Mouse (Mus musculus): ENCODE data around the gene AI481877. TPM values are rescaled to one million over a fixed set of nuclear protein-coding genes. Genes with fewer than 3 reads are reported as not detected.
"Not testable (repeated sequence)": the region's sequence is repeated elsewhere in the genome, so short reads cannot be mapped to it uniquely, and the experiment has no call there.

AI481877 gene
- polyA plus RNA-seq (2012; rRNA removed), result not detected in 2 replicates
- polyA plus RNA-seq (2014; fragmentation: Nextera tagmentation; extraction: Ambion mirVana), result not detected in 2 replicates

- not testable (repeated sequence) for H3K4me3 ChIP-seq (ENCODE audit: insufficient read depth in 1 of 2, low read depth in 2 of 2, low read length in 2 of 2); ATAC-seq (ENCODE audit: insufficient read depth); H3K9ac ChIP-seq (replicated peaks); H3K4me1 ChIP-seq (replicated peaks; ENCODE audit: control insufficient read depth in 2 of 2, insufficient read depth in 2 of 2, low read length in 1 of 2); H3K27ac ChIP-seq; H3K36me3 ChIP-seq (replicated peaks; ENCODE audit: control insufficient read depth, insufficient read depth, low read depth); H3K9me3 ChIP-seq (ENCODE audit: control insufficient read depth, low read length); H3K4me2 ChIP-seq (ENCODE audit: low read depth); H3K27me3 ChIP-seq (ENCODE audit: control insufficient read depth, insufficient read depth, low read length)
- peak in 1 of 3 experiments; percentile 41 for DNase-seq (ENCODE audit: low read depth in 3 of 3, low spot score in 3 of 3)
- 42% methylated on average over 2 of the region's 6 CpGs for WGBS (ENCODE audit: insufficient replicate concordance)
Measured at GRCm38 (mm10) chr4:59138507-59139033, at the start of gene AI481877. Gene AI481877 (minus strand): TSS chr4:59138983.

DNA sequence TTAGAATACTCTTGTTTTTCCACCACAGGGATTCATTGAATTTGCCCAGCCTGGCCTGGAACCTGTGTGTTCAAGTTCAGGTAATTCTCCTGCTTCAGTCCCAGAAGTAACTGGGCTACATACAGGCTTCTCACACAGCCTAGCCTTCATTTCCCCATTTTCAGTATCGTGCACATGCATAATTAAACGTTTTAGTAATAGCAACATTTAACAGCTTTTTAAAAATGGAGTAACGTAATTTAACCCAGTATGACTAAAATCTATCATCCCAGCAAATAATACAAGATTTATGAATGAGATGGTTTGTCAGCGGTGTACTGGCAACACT is 49.7 kb upstream of the AI481877 start:
- Histone ChIP-seq H3K27me3 (ENCODE audit: control insufficient read depth, insufficient read depth, low read length) (no peaks in the 10 kb centered on the region), H3K4me2 (ENCODE audit: low read depth) (peak overlapping the region; percentile 73), H3K36me3 (replicated peaks; ENCODE audit: control insufficient read depth, insufficient read depth, low read depth) (no peaks in the 10 kb centered on the region), H3K4me3 (ENCODE audit: insufficient read depth in 1 of 2, low read depth in 2 of 2, low read length in 2 of 2) (peak overlapping the region; percentile 89 to 96), H3K9me3 (ENCODE audit: control insufficient read depth, low read length) (no peaks in the 10 kb centered on the region), H3K9ac (replicated peaks) (peak overlapping the region; percentile 88), H3K27ac (peak overlapping the region; percentile 80), H3K4me1 (replicated peaks; ENCODE audit: control insufficient read depth in 2 of 2, insufficient read depth in 2 of 2, low read length in 1 of 2) (peaks cover 9 to 21% of the 10 kb centered on the region in 2 experiments)
- no peak for TF ChIP-seq EP300 (IDR thresholded peaks at IDR 0.05; ENCODE audit: low read depth)
- TF ChIP-seq CTCF (IDR thresholded peaks at IDR 0.05; ENCODE audit: low read depth), result no peak
- no peak for ATAC-seq (ENCODE audit: insufficient read depth)
- no peak for DNase-seq (ENCODE audit: low read depth in 3 of 3, low spot score in 3 of 3)
- WGBS (ENCODE audit: insufficient replicate concordance), result 16% methylated on average over 4 of the region's 4 CpGs

DNA sequence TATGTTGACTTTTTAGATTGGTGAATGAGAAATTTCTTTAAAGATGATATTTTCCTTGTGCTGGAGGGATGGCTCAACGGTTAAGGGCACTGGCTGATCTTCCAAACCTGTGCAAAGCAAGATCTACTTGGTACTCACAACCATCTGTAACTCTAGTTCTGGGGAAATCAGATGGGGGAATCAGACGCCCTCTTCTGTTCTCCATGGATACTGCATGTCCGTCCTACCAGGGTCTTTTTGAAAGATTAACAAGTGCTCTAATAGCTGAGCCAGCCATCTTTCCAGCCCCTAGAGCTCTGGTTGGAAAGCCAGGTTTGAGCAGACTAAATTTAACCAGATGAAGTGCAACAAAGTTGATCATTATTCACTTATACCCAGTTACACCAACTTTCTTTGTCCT is 48.5 kb upstream of the AI481877 start:
- WGBS (ENCODE audit: insufficient replicate concordance), result 10% methylated on average over 3 of the region's 3 CpGs
- Histone ChIP-seq H3K27me3 (ENCODE audit: control insufficient read depth, insufficient read depth, low read length) (no peaks in the 10 kb centered on the region), H3K9me3 (ENCODE audit: control insufficient read depth, low read length) (no peaks in the 10 kb centered on the region), H3K4me2 (ENCODE audit: low read depth) (no peak overlapping the region), H3K4me1 (replicated peaks; ENCODE audit: control insufficient read depth in 2 of 2, insufficient read depth in 2 of 2, low read length in 1 of 2) (peaks cover 3 to 17% of the 10 kb centered on the region in 2 experiments), H3K27ac (no peak overlapping the region), H3K9ac (replicated peaks) (no peak overlapping the region), H3K36me3 (replicated peaks; ENCODE audit: control insufficient read depth, insufficient read depth, low read depth) (no peaks in the 10 kb centered on the region), H3K4me3 (ENCODE audit: insufficient read depth in 1 of 2, low read depth in 2 of 2, low read length in 2 of 2) (no peak overlapping the region)
- DNase-seq (ENCODE audit: low read depth in 3 of 3, low spot score in 3 of 3) (no peak), ATAC-seq (ENCODE audit: insufficient read depth) (no peak)
- TF ChIP-seq CTCF (IDR thresholded peaks at IDR 0.05; ENCODE audit: low read depth), result peak; percentile 66
- TF ChIP-seq EP300 (IDR thresholded peaks at IDR 0.05; ENCODE audit: low read depth), result no peak

DNA sequence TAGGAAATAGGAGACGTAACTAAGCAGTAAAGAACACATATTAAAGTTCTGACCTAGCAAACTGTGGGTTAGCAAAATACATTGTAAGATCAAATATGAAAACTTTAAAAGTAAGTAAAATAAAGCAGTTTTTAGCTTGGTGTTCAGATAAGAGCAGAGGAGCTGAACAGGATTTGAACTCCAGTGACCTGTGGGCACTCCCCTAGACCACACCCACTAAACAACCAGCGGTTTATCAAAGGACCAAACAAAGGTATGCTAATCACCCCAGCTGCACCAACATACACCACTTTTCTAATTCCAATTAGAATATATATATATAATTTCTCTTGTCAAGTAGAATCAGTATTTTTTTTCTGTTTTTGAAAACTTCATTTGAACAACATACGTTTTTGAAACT is 46.9 kb upstream of the AI481877 start:
- H3K9ac ChIP-seq (replicated peaks), result no peak overlapping the region
- no peaks in the 10 kb centered on the region for H3K9me3 ChIP-seq (ENCODE audit: control insufficient read depth, low read length)
- ATAC-seq (ENCODE audit: insufficient read depth), result no peak
- H3K4me1 ChIP-seq (replicated peaks; ENCODE audit: control insufficient read depth in 2 of 2, insufficient read depth in 2 of 2, low read length in 1 of 2), result peaks cover 3 to 20% of the 10 kb centered on the region in 2 experiments
- TF ChIP-seq CTCF (IDR thresholded peaks at IDR 0.05; ENCODE audit: low read depth), result no peak
- TF ChIP-seq EP300 (IDR thresholded peaks at IDR 0.05; ENCODE audit: low read depth), result 0 out of 2 replicates have a peak, but pooled peaks have one; percentile 36
- H3K27me3 ChIP-seq (ENCODE audit: control insufficient read depth, insufficient read depth, low read length), result no peaks in the 10 kb centered on the region
- no peak for DNase-seq (ENCODE audit: low read depth in 3 of 3, low spot score in 3 of 3)
- H3K36me3 ChIP-seq (replicated peaks; ENCODE audit: control insufficient read depth, insufficient read depth, low read depth), result no peaks in the 10 kb centered on the region
- no peak overlapping the region for H3K4me2 ChIP-seq (ENCODE audit: low read depth)
- no peak overlapping the region for H3K27ac ChIP-seq
- H3K4me3 ChIP-seq (ENCODE audit: insufficient read depth in 1 of 2, low read depth in 2 of 2, low read length in 2 of 2), result no peak overlapping the region
- WGBS (ENCODE audit: insufficient replicate concordance), result 53% methylated on average over 3 of the region's 3 CpGs

DNA sequence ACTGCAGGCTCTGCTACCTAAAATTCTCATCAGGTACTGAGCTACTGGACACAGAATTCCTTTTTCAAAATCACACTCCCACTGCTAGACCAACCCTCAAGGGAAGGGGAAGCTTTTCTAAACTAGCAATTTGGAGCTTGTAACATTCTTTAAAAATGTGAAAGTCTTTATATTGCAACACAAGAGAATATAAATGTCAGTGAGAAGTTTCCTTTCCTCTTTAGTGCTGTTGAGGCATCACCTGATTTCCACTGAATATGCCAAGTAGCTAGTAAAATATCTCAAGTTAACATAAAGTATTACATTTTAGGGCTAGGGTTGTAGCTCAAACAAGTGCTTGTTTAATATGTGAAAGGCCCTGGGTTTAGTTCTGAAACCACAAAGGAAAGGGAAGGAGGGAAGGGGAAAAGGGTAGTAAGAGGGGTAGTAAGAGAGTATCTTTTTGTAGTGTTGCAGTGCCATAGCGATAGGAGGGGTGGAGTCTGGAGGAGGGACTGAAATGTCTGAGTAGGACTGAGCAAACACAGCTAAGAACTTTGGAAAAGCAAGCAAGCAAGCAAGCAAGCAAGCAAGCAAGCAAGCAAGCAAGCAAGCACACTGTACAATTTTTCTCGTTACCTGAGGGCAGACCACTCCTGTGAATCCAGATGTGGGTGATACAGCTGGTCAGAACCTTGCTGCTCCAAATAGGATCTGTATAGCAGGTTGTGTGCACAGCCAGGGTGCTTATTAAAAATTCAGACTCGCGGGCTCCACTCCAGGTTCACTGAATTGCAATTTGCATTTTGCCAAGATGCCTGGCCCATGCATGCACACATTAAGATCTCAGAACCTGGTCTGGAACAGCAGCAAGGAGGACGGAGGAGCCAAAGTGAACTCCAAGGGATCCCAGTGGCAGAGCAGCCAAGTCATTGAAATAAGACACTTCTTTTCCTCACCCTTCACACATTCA is 42.8 kb upstream of the AI481877 start:
- WGBS (ENCODE audit: insufficient replicate concordance), result 43% methylated on average over 5 of the region's 5 CpGs
- no peak overlapping the region for H3K4me2 ChIP-seq (ENCODE audit: low read depth)
- no peak overlapping the region for H3K27ac ChIP-seq
- no peak overlapping the region for H3K9ac ChIP-seq (replicated peaks)
- DNase-seq (ENCODE audit: low read depth in 3 of 3, low spot score in 3 of 3) (no peak), ATAC-seq (ENCODE audit: insufficient read depth) (0 out of 2 replicates have a peak, but pooled peaks have one; percentile 43)
- no peaks in the 10 kb centered on the region for H3K27me3 ChIP-seq (ENCODE audit: control insufficient read depth, insufficient read depth, low read length)
- H3K9me3 ChIP-seq (ENCODE audit: control insufficient read depth, low read length), result no peaks in the 10 kb centered on the region
- H3K4me3 ChIP-seq (ENCODE audit: insufficient read depth in 1 of 2, low read depth in 2 of 2, low read length in 2 of 2), result no peak overlapping the region
- H3K36me3 ChIP-seq (replicated peaks; ENCODE audit: control insufficient read depth, insufficient read depth, low read depth), result no peaks in the 10 kb centered on the region
- peaks cover 3 to 11% of the 10 kb centered on the region in 2 experiments; a peak in 2 of 4 replicates for H3K4me1 ChIP-seq (replicated peaks; ENCODE audit: control insufficient read depth in 2 of 2, insufficient read depth in 2 of 2, low read length in 1 of 2)
- no peak for TF ChIP-seq EP300 (IDR thresholded peaks at IDR 0.05; ENCODE audit: low read depth)
- TF ChIP-seq CTCF (IDR thresholded peaks at IDR 0.05; ENCODE audit: low read depth), result no peak

All from liver, embryonic 14.5 days (tissue).